Mouse (Mus musculus) ovary, postnatal 10 days (tissue): ENCODE results near the gene Cped1.

Experiments used
- DNase-seq: peaks from one replicate; pipeline ENCODE4 v3.0.0; 2022; ENCODE audit warnings: low spot score

The Cped1 gene

DNA sequence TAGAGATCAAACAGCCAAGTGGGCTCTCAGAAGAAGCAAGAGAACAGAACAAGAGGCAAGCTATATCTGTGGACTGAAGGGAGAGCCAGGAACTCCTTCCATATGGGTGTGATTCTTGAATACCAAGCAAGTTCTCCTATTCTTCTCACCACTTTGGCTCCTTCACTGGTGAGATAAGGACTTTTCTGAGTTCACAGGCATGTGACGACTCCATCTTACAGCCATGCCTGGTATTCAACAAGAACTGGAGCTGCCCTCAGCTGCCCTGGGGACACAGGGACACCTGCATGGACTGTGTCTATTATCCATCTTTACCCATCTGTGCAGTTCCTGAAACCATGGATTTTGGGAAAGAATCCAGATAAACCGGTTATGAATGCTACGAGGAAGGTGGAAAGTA lies 15.2 kb downstream of the Cped1 start:
- no peak for DNase-seq

DNA sequence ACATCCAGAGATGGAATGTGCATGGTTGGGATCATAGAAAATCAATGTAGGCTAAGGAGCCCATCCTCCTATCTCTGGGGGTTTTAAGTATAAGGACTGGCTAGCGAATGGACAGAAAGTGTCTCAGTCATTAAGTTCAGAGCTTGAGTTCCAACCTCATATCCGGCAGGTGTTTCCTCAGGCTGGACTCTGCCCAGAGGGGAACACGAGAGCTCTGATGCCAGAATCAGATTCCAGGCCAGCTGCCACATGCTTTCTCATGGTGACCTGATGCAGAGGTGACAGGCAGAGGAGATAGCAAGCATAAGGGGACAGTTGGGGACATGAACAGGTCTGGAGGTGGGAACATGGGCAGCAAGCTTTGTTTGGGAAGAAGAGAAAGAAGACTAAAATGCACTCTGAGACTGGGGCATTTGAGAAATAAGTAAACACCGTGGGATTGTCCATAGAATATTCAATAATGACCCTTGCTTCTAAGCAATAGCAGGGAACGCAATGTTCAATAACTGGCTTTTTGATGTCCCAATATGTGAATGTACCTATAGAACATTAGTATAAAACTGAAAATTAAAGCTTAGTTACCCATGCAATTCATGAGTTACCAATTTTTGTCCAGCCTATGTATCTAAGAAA lies 15.7 kb downstream of the Cped1 start:
- DNase-seq: no peak

DNA sequence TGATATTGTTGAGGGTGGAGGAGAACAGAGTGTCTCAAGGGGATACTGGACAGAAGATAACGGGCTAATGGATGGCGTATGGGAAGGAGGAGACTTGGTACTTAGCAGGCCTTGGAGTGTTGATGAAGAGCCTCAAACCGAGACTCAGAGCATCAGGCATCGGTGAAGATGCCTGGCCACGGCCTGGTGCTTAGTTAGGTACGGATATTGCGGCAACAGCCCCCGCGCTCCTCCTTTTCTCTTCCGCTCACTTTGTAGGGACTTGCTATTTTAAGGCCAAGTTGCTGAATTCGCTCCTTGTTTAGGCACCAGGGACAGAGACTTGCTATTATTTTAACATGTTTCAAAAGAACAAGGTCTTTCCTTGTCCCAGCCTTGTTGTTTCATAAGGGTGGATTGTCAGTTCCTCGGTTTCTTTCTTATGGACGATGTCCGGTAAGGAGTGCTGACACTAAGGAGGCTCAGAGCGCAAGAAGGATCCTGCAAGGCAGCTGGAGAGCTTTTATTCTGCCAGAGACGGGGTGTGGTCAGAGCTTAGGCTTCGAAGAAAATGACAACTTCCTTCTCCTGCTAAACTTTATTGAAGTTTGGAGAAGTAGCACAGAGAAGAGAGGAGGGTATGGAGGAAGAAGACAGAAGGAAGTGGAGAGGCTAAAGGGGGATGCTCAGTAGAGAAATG lies 16.9 kb downstream of the Cped1 start:
- DNase-seq: no peak

DNA sequence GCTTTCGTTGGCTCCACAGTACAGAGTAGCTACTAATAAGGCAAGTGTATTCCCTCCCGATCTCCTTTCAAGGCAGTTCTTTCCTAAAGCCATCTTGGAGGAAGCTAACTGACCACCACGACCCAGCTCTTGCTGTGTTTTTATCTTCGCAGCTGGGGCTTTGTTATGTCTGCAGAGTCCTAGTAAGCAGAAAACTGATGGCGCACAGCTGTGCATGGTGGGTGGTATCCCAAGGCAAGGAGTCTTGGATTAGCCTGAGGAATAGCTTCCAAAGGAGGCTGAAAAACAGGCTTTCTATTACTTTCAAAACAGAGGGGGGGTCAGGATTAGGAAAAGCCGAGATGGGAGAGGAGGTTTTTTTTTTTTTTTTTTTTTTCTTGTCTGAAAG lies 17.5 kb downstream of the Cped1 start:
- DNase-seq: no peak

DNA sequence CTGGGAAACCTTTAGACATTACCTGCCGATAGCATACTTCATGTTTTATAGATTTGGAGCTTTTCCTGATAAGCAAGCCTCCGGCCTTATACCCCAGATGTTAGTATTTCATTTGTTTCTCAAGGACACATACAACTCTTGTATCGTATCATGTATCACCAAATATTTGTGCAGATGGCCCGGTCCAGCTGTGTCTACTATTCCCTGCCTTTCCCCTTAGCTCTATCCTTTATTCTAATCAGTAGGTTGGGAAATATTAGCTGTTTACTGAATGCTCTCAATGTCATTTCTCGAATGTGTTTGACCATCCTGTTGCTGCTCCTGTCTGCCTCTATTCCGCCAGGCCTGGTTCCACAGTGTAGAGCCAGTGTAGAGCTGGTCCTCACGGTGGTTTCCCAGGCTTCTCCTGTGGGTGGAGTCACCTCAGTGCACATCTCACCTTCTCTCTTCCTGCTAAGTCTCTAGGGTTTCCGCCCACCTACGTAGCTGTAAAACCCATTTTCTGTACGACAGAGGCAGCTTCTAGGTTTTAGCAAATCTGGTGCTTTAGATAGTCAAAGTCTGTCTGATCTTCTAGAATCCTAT lies 18.3 kb downstream of the Cped1 start:
- DNase-seq: no peak

DNA sequence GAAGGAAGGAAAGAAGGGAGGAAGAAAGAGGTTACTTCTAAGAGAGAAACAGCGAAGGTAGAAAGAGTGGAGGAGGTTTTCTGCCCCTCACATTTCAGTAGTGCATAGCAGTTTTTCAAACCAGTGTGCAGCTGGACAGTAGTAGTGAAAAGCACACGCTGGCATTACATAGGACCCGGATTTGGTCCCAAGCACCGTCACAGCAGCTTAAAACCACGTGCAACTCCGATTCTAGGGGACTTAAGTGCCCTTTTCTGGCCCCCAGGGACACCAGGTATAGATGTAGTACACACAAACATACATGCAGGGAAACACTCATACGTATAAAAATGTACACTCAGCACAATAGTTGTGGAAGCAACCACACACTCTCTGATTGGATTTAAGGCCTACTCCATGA lies 22.6 kb downstream of the Cped1 start:
- DNase-seq: no peak

DNA sequence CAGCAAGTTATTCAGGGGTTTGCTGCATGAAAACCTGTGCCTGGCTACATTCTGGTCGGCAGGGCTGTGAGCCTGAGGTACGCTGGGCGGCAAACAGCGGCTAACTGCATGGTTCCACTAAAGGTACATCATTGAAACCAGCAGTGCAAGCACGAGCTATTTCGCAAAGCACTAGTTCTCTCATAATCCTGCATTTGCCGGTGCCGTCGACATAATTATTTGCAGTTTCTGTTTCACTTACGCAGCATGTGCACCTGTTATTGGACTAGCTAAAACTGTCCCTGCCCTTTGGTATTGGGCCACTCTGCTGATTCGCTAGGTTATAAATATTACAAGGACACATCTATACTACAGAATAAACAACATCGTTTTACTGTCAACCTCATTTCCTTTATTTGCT lies 24.5 kb downstream of the Cped1 start:
- DNase-seq: no peak

DNA sequence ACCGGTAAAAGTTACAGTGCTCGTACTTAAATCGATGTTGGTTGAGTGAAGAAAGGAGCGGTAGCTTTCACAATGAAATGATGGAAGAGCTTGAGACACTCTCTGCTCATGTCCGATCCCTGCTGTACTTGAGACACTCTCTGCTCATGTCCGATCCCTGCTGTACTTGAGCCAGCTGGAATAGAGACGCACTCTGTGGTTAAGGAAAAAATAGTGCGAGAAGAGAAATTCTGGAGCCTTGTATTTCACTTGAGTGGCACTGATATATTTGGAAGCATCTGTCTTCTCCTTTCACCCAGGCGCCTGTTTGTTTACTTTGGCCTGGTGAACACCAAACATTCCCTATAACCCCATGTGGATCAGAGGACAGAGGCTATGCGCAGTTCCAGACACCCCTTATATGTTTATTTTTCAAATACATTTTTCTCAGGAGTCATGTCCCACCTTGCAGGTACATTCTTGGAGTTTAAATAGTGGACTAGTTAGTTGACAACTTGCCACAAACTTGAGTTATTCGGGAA lies 25.1 kb downstream of the Cped1 start:
- DNase-seq: no peak

DNA sequence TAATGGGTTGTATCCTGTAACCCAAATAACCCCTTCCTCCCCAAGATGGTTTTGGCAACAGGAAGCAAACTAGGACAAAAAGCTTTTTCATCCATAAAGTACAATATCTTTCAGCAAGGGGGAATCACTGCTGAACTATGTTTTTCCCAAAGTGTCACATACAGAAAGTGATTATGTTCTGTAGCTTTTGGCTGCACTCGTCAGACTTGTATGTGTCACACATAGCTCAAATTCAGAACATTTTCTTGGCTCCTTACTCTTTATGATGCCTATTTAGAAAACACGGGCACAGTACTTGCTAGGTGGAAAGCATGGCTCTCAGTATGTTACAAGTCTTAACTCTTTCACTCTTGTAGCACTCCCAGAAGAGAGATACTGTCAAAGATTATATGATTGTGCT lies 25.8 kb downstream of the Cped1 start:
- DNase-seq: no peak

DNA sequence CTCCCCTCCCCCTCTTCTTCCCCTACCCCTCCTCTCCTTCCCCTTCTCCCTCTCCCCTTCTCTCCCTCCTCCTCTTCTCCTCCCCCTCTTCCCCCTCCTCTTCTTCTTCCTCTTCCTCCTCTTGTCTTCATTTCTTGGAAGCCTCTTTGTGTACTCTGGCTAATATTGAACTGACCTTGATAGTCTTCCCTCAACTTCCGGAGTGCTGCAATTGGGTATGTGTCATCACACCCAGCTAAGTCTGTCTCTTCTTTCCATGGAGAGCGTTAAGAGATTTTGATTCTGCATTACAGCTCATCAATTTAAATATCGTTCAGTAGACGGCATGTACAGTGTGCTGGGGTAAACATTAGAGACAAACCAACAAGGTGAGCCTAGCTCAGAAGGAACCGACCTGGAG lies 26.4 kb downstream of the Cped1 start:
- no peak for DNase-seq

DNA sequence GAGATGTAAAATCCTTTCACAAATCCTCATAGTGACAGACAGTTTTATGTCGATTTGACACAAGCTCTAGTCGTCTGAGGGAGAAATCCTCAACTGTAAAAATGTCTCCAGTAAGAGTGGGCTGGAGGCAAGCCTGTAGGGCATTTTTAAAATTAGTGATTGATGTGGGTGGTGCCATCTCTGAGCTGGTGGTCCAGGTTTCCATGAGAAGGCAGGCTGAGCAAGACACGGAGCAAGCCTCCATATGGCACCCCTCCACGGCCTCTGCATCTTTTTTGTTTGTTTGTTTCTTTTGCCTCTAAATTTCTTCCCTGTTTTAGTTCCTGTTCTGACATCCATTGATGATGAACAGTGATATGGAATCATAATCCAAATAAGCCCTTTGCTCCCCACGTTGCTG lies 26.8 kb downstream of the Cped1 start:
- no peak for DNase-seq

DNA sequence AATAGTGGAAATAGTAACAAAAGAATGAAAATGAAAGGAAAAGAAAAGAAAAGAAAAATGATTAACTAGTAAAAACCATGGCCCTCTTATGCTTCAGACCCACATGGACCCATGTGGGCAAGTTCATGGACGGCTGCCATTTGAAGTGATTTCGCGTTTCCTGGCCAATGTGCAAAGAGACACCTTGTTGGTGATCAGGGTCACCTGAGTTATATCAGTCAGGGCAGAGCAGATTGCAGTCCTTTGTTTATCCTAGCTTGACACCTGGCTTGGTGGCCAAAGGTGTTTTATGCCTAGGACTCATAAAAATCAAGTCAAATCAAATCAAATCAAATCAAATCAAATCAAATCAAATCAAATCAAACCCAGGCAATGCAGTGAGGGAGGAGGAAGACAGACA lies 27.7 kb downstream of the Cped1 start:
- no peak for DNase-seq

DNA sequence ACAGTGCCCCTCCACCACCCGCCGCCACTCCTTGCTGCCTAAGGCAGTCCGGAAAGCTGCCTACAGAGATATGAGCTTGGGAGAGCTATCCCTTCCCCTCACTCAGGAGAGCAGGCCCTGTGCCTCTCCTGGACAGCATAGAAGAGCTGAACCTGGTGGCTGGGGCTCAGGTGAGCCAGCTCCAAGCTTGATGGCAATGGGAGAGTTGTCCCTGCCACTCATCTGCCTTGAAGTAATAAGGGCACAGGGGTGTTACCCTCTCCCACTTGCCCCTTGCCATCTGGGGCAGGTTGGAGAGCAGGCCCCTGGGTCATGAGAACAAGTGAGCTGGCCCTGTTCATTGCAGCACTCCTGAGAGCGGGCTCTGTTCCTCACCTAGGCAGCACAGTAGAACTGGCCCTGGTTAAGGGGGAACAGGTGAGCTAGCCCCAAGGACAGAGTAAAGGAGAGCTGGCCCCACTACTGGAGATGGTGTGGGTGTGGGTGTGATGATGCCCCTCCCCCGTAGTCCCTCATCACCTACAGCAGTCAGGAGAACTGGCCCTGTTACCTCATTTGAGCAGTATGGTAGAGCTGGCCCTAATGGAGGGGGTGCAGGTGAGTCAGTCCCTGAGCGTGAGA lies 28.7 kb downstream of the Cped1 start:
- no peak for DNase-seq

DNA sequence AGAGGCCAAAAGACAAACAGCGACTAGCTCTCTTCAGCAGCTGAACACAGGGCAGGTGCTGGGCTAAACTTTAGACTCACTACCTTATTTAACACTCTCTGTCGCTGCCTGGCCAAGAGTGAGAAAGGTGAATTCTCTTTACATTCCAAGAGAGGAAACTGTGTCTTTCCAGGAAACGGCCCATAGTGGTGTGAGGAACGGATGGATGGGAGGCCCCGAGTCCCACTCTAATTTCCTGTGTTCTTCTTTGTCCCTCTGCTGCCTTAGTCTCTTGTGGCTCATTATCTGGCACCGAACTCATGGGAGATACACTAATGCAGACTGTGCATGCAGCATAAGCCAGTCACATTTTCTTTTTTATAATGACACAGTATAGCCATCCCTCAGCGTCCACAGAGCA lies 31.9 kb downstream of the Cped1 start:
- DNase-seq: no peak

DNA sequence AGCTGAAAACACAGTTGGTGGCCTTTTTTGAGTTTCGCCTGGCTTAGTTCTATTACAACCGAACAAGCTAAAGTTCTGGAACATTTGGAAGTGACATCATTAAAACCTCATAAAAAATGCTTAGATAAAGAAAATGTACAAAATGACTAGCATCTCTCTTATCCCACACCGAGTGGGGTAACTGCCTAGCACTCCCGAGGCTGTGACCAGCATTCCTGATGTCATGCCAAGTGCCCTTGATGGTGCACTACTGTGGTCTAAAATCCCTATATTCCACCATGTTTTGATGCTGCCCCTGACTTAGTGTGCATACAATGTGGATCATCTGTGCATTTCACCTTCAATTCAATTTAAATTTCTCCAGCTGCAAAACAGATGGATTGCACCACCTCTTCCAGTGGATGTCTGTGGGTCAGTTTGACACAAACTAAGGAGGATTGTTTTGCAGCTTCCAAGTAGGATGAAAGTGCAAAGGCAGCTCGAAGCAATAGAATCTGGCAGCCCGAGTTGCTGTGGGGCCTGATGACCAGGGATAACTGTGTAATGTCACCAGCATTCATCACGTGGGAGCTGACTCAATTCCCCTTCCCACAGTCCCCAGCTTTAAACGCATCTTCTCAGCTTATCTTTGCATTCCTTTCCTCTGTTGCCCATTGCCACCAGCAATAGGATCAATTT lies 33.2 kb downstream of the Cped1 start:
- DNase-seq: no peak

DNA sequence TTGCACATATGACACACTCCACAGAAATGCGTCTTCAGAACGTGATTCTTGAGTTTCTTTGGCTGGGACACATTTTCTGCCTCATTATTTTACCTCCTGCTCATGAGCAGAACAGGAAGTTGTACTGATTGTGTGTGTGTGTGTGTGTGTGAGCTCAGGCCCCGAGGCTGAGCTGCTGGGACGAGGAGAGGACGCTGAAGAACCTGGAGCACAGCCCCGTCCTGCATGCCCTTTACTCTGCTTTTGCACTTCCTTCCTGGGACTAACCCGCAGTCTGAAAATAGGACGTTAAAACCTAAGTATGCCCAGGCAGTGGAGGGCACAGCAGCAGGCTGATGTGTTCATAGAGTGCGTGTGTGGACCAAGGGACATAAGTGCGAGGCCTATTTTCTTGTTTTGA lies 33.9 kb downstream of the Cped1 start:
- no peak for DNase-seq

DNA sequence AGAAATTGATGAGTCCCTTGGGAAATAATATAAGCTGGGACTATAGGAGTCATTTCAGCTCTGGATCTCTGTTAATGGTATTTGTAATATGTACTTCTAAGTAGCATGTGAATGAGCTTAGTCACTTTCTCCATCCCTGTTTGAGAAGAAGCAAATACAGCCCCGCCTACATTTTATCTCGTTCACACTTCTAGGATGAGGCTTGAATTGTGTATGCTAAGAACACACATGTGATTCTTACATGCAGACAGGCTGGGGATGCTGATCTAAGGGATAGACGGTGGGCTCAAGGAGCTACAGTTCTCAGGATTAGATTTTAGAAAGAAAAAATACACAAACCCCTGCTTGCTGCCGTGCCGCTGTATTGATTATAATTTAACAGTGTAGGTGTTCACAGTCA lies 35.0 kb downstream of the Cped1 start:
- no peak for DNase-seq

DNA sequence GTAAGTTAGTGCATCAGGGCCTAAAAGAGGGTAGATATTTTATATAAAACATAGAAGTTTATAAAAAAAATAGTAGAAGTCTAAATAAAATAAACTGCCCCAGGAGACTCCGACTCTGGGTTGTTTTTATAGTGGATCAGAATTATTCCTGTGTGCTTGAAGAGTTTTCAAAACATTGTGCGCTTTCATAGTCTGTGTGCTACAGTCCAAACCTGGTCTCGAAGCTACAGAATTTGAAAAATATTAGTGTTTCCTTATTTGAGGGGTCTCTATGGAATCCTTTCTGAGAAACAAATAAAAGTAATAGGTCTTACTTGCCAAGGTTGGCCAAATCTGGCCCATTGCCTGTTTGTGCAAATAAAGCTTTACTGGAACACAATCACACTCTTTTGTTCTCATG lies 35.6 kb downstream of the Cped1 start:
- no peak for DNase-seq

DNA sequence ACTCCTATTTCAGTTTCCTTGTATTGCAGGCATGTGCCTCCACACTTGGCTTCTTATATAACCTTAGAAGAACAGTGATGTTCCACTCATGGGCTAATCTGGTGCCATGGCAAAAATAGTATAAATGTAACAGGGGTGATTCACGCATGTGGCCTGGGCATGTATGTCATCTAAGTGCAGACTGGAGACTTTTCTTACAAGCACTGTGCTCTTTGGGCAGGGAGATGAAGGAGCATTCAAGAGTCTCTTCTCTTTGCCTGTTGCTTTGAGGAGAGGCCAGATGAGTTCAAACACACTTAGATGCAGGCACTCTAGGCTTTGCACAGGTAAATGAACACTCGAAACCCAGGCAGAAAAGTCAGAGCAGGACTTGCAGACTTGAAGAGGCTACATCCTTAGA lies 38.5 kb downstream of the Cped1 start:
- DNase-seq: no peak

DNA sequence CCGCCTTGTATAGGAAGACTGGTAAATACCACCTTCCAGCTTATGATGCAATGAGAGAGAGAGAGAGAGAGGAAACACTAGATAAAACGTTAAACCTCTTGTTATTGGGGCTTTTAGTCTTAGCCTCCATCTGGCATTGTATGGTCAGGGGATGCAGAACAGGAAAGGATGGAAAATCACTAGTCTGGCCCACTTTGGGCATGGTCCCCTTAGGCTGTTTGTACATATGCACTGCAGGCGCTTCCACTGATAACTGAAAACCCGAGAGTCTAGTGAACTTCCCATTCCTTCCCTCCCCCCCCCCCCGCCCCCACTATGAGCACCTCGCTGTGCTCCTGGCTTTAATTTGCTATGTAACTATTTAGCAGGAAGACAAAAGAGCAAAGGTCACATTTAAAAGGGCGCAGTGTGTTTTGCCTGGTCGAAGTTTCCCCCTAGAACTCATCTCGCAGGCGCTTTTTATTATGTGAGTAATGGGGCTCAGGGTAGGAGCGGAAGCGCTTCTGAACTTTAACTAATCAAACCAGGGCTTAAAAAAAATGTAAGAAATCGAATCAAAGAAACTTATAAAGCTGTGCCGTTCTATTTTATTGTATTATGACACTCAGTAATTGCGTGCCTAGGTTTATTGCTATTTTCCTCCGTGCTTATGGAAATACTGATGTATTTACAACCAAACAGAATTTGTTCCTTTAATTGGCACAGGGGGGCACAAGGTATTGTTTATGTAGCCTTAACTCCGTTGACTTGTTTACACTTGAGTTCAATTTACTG lies 40.1 kb downstream of the Cped1 start:
- DNase-seq: no peak

DNA sequence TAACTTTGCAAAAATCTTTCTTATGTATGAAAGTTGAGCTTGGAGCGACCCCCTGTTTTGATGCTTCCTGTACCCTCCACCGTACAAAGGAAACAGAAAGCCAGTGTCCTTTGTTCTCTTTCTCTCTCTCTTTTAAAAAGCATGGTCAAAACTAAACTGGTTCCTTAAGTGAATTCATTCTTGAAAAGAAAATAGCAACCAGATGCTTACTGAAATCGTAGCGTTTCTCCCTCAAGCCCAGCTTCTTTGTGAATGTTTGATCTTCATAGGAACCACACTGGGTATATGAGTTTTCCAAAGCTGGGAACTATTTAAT lies 40.6 kb downstream of the Cped1 start:
- no peak for DNase-seq
